Mouse (Mus musculus) thymus, adult 2 months (tissue): Measurements from ENCODE around the gene Cd276.

ENCODE experiments used
- CTCF ChIP-seq: fragments of 200-500 bp; IDR thresholded peaks from 2 replicates; pipeline ENCODE4 v1.5.1; 2012; ENCODE audit warnings: mild to moderate bottlenecking, control low read depth, low read length, moderate library complexity, borderline replicate concordance; ENCODE audit not compliant: control insufficient read depth, poor library complexity, insufficient read depth; ENCODE audit errors: extremely low read depth
- POLR2A ChIP-seq: fragments of 200-500 bp; IDR thresholded peaks from 2 replicates; pipeline ENCODE4 v1.6.1; 2012; ENCODE audit warnings: mild to moderate bottlenecking, low read length, control low read depth, moderate library complexity; ENCODE audit not compliant: control insufficient read depth, poor library complexity, insufficient read depth; ENCODE audit errors: extremely low read depth

DNA sequence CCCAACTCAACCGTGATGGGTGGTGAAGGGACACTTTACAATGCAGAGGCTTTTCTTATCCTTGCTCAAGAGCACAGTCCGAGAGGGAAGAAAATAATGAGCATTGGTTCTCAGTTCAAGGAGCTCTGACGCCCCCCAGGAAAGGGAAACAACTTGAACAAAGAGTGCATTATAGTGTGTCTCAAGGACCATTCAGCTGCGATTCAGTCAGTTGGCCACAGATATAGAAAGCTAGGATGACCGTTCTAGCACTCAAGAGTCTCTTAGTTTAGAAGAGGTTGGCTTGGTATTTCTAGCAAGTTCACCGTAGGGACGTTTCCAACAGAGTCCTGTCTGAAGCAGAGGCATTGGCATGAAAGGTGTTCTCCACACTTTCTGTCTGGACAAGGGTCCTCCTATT is 1.4 kb upstream of the Cd276 start:
- TF ChIP-seq POLR2A, result no peak
- TF ChIP-seq CTCF, result no peak
